Mouse (Mus musculus) limb, embryonic 14.5 days (tissue): ENCODE measurements around the gene Cars. TPM values are rescaled to one million over a fixed set of nuclear protein-coding genes. Genes with fewer than 3 reads are reported as not detected.
A peak's percentile ranks its signal among the peaks of the same experiment; 100 is the strongest.
"Not testable (repeated sequence)": the region's sequence is repeated elsewhere in the genome, so short reads cannot be mapped to it uniquely, and the experiment has no call there.

Source experiments
- ATAC-seq: fragments of 200-750 bp; cut with Nextera tagmentation; 2 replicates; pipeline ENCODE4 v1.8.0; 2017; ENCODE audit warnings: low read depth, moderate number of reproducible peaks, moderate TSS enrichment; ENCODE audit not compliant: low FRiP score
- DNase-seq: peaks from one replicate; pipeline ENCODE4 v3.0.0-alpha.2; 2015; ENCODE audit warnings: low spot score
- H3K27ac ChIP-seq: fragments of 300-500 bp; sonication (generic); replicated peaks from 2 replicates; pipeline ENCODE4 v1.5.1; 2014; ENCODE audit warnings: low read depth, mild to moderate bottlenecking, low read length, moderate library complexity, mixed read lengths
- H3K27me3 ChIP-seq: fragments of 300-500 bp; sonication (generic); 2 replicates; pipeline ENCODE4 v1.6.1; 2014; ENCODE audit warnings: low read length, mixed read lengths; ENCODE audit not compliant: control insufficient read depth, insufficient read depth
- H3K36me3 ChIP-seq: fragments of 300-500 bp; sonication (generic); 2 replicates; pipeline ENCODE4 v1.6.1; 2014; ENCODE audit warnings: mild to moderate bottlenecking, low read length, moderate library complexity, mixed read lengths; ENCODE audit not compliant: control insufficient read depth, insufficient read depth
- H3K4me1 ChIP-seq: fragments of 300-500 bp; sonication (generic); 2 replicates; pipeline ENCODE4 v1.6.1; 2014; ENCODE audit warnings: antibody characterized with exemption, low read length, mixed read lengths; ENCODE audit not compliant: control insufficient read depth, insufficient read depth
- H3K4me2 ChIP-seq: fragments of 300-500 bp; sonication (generic); replicated peaks from 2 replicates; pipeline ENCODE4 v1.6.1; 2014; ENCODE audit warnings: low read depth, mild to moderate bottlenecking, low read length, moderate library complexity; ENCODE audit not compliant: severe bottlenecking
- H3K4me3 ChIP-seq: fragments of 300-500 bp; sonication (generic); replicated peaks from 2 replicates; pipeline ENCODE4 v1.5.1; 2014; ENCODE audit warnings: low read length
- H3K9ac ChIP-seq: fragments of 300-500 bp; sonication (generic); 2 replicates; pipeline ENCODE4 v1.6.1; 2014; ENCODE audit warnings: mild to moderate bottlenecking, low read depth, low read length, moderate library complexity; ENCODE audit not compliant: severe bottlenecking
- H3K9me3 ChIP-seq: fragments of 300-500 bp; sonication (generic); 2 replicates; pipeline ENCODE4 v1.6.1; 2016; ENCODE audit warnings: low read length; ENCODE audit not compliant: control insufficient read depth
- POLR2A ChIP-seq: fragments of 200-500 bp; IDR thresholded peaks from 2 replicates; pipeline ENCODE4 v1.8.0; 2012; ENCODE audit warnings: inconsistent platforms, mild to moderate bottlenecking, moderate library complexity, borderline replicate concordance; ENCODE audit not compliant: insufficient read depth, insufficient read length; ENCODE audit errors: extremely low read depth
- WGBS: fragments of 180-500 bp; shearing (Covaris S2); extraction: QIAGEN DNeasy Blood & Tissue Kit; methylation state at CpG from one replicate; pipeline ENCODE4 v1.1.7; 2014; 5-methylcytosine and 5-hydroxymethylcytosine counted together
- polyA plus RNA-seq, 2 experiments: library from polyadenylated mRNA; depleted of rRNA in 1 of 2; stranded (reverse) in 1 of 2; unstranded in 1 of 2; fragments of >200 nt; fragmentation: Nextera tagmentation in 1 of 2; extraction: Ambion mirVana in 1 of 2; gene quantifications; 2 replicates each; pipeline versions ENCODE4 v1.2.1 to v1.2.3; 2012 to 2014

Gene Cars
- polyA plus RNA-seq (2012; rRNA removed) = 35.9 and 48.0 TPM in 2 replicates
- 48.9 and 55.8 TPM in 2 replicates for polyA plus RNA-seq (2014; fragmentation: Nextera tagmentation; extraction: Ambion mirVana)

DNA sequence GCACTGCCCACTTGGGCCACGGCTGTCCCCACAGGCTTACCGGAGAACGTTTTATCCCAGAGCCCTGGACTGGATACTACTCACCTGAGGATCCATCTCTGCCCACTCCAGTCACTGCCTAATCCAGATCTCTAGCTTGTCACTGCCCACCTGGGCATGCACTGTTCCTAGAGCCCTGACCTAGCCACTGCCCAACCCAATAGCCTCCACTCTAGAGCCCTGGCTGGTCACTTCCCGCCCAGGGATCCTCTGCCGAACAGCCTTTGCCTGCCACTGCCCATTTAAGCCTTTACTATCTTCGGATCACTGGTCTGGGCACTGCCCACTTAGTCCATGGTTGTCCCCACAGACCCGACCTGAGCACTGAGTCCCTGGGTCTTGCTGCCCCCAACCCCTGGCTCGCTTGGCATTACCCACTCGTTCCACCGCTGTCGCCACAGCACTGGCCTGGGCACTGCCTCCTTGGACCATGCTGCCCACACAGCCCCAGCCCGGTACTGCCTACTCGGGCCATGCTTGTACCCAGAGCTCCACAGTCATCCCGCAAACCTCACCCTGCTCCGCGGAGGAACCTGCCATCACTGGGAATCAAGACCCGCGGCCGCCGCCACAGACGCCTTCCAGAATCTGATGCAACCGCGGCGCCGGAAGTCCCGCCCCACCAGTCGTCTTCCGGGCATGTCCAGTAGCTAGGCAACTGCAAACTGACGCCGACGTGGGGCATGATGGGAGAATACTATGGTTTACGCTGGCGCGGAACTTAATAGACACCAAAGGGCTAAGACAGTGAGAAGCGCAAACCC is at the start of gene Cars:
Gene Cars, minus strand, starts transcription at position 663 of the 803 bp plus-strand sequence.
- ATAC-seq = peak; percentile 96
- peak; percentile 98 for DNase-seq
- H3K9ac ChIP-seq = peak within 1 kb of the TSS; percentile 87
- H3K4me2 ChIP-seq = peak within 1 kb of the TSS; percentile 74
- H3K27ac ChIP-seq = no peak within 1 kb of the TSS
- no peaks in the 10 kb centered on the region for H3K27me3 ChIP-seq
- 0 out of 2 replicates have a peak, but pooled peaks have one; percentile 11 for TF ChIP-seq POLR2A
- peaks cover 7% of the 10 kb centered on the region; the same call in 1 of the 2 replicates for H3K36me3 ChIP-seq
- peaks cover 13% of the 10 kb centered on the region for H3K4me1 ChIP-seq
- no peaks in the 10 kb centered on the region for H3K9me3 ChIP-seq
- H3K4me3 ChIP-seq = peak within 1 kb of the TSS; percentile 74
- WGBS = 3% methylated on average over 35 of the region's 35 CpGs

DNA sequence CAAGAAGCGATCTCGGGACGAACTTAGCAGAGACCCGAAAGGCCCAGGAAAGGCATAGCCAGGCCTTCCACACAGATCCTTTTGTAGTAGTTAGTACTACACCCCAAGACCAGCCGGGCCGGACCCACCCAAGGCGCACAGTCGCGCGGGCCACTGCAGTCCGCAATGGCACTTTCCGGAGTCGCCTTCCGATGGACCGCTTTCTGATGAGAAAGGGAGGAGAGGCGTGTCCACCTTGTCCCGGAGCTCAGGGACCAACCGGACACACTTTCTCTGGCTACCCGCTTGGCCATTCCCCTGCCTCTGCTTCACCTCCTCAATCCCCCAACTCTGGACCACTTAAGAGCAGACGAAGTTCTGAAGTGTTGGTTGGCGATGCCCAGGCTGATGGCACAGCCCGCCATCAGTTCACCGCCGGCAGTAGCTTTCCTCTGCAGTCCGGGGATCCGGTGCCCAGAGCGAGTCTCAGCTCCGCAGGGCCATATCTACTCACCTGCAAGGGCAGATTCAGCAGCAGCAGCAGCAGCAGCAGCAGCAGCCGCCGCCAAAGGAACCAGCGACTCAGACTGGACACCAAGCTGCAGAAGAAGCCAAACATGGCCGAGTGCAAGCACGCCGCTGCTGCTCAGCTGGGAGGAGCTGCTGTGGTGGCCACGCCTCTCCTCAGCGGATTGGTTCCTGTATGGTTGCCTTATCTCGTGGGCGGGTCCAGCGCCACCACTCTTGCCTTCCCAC is 49.3 kb upstream of the Cars start, which contains the start of gene Tnfrsf22:
Gene Tnfrsf22, minus strand, starts transcription at position 628 of the 735 bp plus-strand sequence.
- peak within 1 kb of the TSS; percentile 63 for H3K4me3 ChIP-seq
- H3K27me3 ChIP-seq = no peaks in the 10 kb centered on the region
- H3K36me3 ChIP-seq = no peaks in the 10 kb centered on the region
- TF ChIP-seq POLR2A = 0 out of 2 replicates have a peak, but pooled peaks have one; percentile 28
- peak within 1 kb of the TSS; percentile 73 for H3K4me2 ChIP-seq
- H3K27ac ChIP-seq = no peak within 1 kb of the TSS
- DNase-seq (peak; percentile 91), ATAC-seq (peak; percentile 99)
- no peaks in the 10 kb centered on the region for H3K9me3 ChIP-seq
- WGBS = 3% methylated on average over 37 of the region's 39 CpGs
- H3K9ac ChIP-seq = peak within 1 kb of the TSS; percentile 66
- no peaks in the 10 kb centered on the region for H3K4me1 ChIP-seq

DNA sequence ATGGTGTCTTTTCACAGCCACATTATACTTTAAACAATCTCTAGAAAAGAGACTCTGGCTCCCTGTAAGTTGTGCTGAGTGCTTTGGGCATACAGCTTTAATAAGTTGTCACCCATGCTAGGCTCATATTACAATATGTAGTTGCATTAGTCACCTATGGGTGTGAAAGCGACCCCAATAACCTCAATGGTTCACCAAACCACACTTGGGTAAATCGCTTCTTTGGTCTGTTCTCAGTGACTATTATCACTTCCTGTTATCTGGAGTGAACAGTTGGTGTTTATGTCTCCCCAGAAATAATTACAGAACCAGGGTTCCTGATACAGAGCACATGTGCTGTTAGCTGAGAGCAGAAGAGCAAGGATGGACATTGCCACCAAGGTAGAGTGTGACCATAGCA is 44.1 kb upstream of the Cars start:
- H3K9me3 ChIP-seq, DNase-seq, H3K4me3 ChIP-seq, H3K36me3 ChIP-seq, H3K4me2 ChIP-seq, H3K9ac ChIP-seq, H3K4me1 ChIP-seq, ATAC-seq, H3K27me3 ChIP-seq, H3K27ac ChIP-seq: not testable (repeated sequence)
- WGBS = 87% methylated on average over 2 of the region's 2 CpGs

DNA sequence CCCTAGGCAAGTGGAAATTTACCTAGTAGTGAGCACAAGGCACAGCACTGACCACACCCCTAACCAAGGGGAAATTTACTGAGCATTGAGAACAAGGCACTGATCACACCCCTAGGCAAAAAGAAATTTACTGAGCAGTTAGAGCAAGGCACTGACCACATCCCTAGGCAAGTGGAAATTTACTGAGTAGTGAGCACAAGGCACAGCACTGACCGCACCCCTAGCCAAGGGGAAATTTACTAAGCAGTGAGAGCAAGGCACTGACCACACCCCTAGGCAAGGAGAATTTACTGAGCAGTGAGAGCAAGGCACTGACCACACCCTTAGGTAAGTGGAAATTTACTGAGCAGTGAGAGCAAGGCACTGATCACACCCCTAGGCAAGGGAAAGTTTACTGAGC is 36.8 kb upstream of the Cars start:
- WGBS = 90% methylated on average over 1 of the region's 1 CpGs
- ATAC-seq (no peak), DNase-seq (no peak)
- Histone ChIP-seq H3K36me3 (no peaks in the 10 kb centered on the region), H3K4me1 (no peaks in the 10 kb centered on the region), H3K27ac (no peak overlapping the region), H3K4me3 (no peak overlapping the region), H3K9me3 (no peaks in the 10 kb centered on the region), H3K27me3 (no peaks in the 10 kb centered on the region), H3K9ac (no peak overlapping the region), H3K4me2 (no peak overlapping the region)
- TF ChIP-seq POLR2A = no peak

DNA sequence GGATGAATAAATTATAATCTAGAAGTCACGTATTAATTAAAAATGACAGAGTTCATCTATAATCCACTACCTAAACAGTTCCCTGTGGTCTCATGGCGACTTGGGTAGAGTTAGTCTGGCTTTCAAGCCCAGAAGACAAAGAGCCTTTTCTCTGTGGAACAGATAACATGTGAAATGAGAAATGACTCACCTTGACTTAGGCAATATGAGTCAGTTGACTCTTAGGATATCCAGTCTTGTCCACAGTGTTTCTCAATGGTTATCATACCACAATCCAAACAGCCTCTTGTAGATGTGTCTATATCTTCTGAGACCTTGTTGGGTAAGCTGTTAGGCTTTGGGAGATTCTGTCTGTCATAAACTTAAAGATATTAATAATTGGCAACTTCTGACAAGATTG is 31.6 kb upstream of the Cars start:
- ATAC-seq (no peak), DNase-seq (no peak)
- Histone ChIP-seq H3K4me2 (no peak overlapping the region), H3K4me1 (no peaks in the 10 kb centered on the region), H3K36me3 (no peaks in the 10 kb centered on the region), H3K27me3 (no peaks in the 10 kb centered on the region), H3K9ac (no peak overlapping the region), H3K27ac (no peak overlapping the region), H3K4me3 (no peak overlapping the region), H3K9me3 (no peaks in the 10 kb centered on the region)
- WGBS = 53% methylated on average over 2 of the region's 2 CpGs
- no peak for TF ChIP-seq POLR2A
